Mouse (Mus musculus): Measurements from ENCODE around the gene Dph2. TPM values are rescaled to one million over a fixed set of nuclear protein-coding genes. Genes with fewer than 3 reads are reported as not detected.
A peak's percentile ranks its signal among the peaks of the same experiment; 100 is the strongest.

The Dph2 gene
- polyA plus RNA-seq, 1 experiment from 2014 or later: 6.9 TPM

- H3K4me2 ChIP-seq: no peak overlapping the region
- ATAC-seq (ENCODE audit: insufficient read depth): no peak
- H3K27me3 ChIP-seq: no peaks in the 10 kb centered on the region
- no peak overlapping the region for H3K4me3 ChIP-seq (replicated peaks)
- no peak overlapping the region for H3K27ac ChIP-seq (replicated peaks)
- H3K36me3 ChIP-seq (replicated peaks): peaks cover 100% of the 10 kb centered on the region
- H3K4me1 ChIP-seq (replicated peaks): peaks cover 48% of the 10 kb centered on the region
- H3K9ac ChIP-seq: no peak overlapping the region
- H3K9me3 ChIP-seq (replicated peaks): no peaks in the 10 kb centered on the region
- WGBS (ENCODE audit: insufficient replicate concordance): 83% methylated on average over 7 of the region's 7 CpGs
These were observed 41.0 kb downstream of the Dph2 start for GRCm38 (mm10) chr4:117850871-117851270.

- no peaks in the 10 kb centered on the region for H3K9me3 ChIP-seq (replicated peaks)
- no peak for ATAC-seq (ENCODE audit: insufficient read depth)
- H3K27me3 ChIP-seq: no peaks in the 10 kb centered on the region
- no peak overlapping the region for H3K9ac ChIP-seq
- H3K4me3 ChIP-seq (replicated peaks): no peak overlapping the region
- peaks cover 48% of the 10 kb centered on the region for H3K4me1 ChIP-seq (replicated peaks)
- WGBS (ENCODE audit: insufficient replicate concordance): 80% methylated on average over 7 of the region's 7 CpGs
- no peak overlapping the region for H3K4me2 ChIP-seq
- H3K27ac ChIP-seq (replicated peaks): no peak overlapping the region
- peaks cover 100% of the 10 kb centered on the region for H3K36me3 ChIP-seq (replicated peaks)
These were observed 41.7 kb downstream of the Dph2 start for GRCm38 (mm10) chr4:117850176-117850575.

DNA sequence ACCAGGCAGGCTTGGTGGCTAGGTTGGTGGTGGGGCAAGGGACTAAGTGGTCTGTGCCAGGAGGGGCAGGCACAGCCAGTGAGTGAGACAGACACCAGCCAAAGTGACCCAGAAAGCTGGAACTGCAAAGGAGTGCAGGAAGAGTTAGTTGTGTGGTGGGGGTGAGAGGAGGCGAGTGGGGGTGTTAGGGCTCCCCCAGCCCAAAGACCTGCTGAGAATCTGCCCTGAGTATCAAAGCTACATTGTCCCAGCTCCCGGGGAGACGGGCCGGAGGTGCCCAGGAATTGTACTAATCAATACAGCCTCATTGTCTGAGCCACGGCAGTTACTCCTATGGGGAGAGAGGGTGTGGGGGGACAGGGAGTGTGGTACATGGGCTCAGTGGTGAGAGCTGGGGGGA, 42.3 kb downstream of the Dph2 start:
- 82% methylated on average over 5 of the region's 5 CpGs for WGBS (ENCODE audit: insufficient replicate concordance)
- H3K4me1 ChIP-seq (replicated peaks): peaks cover 43% of the 10 kb centered on the region
- no peaks in the 10 kb centered on the region for H3K27me3 ChIP-seq
- no peaks in the 10 kb centered on the region for H3K9me3 ChIP-seq (replicated peaks)
- ATAC-seq (ENCODE audit: insufficient read depth): no peak
- H3K4me2 ChIP-seq: no peak overlapping the region
- no peak overlapping the region for H3K9ac ChIP-seq
- H3K4me3 ChIP-seq (replicated peaks): no peak overlapping the region
- H3K27ac ChIP-seq (replicated peaks): no peak overlapping the region
- H3K36me3 ChIP-seq (replicated peaks): peaks cover 100% of the 10 kb centered on the region

DNA sequence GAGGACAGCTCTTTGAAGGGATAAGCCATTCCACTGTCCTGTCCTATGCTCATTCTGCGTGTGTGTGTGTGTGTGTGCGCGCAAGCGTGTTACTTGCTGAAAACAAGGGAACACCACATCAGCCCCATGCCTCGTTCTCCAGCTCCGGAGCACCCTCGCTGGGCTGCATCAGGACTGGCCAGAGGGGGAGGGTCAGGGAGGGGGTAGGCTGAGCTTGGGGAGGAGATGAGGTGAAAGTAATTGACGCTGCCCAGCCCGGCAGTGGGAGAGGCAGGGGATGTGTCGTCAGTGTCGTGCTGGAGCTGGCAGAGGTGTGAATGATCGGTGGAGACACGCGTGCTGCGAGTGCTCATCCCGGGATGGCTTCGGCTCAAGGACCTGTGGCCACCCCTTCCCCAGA, 42.8 kb downstream of the Dph2 start:
- H3K4me1 ChIP-seq (replicated peaks): peaks cover 38% of the 10 kb centered on the region
- H3K27me3 ChIP-seq: no peaks in the 10 kb centered on the region
- no peak for ATAC-seq (ENCODE audit: insufficient read depth)
- H3K36me3 ChIP-seq (replicated peaks): peaks cover 100% of the 10 kb centered on the region
- H3K27ac ChIP-seq (replicated peaks): no peak overlapping the region
- no peaks in the 10 kb centered on the region for H3K9me3 ChIP-seq (replicated peaks)
- WGBS (ENCODE audit: insufficient replicate concordance): 73% methylated on average over 17 of the region's 17 CpGs
- no peak overlapping the region for H3K9ac ChIP-seq
- H3K4me2 ChIP-seq: no peak overlapping the region
- H3K4me3 ChIP-seq (replicated peaks): no peak overlapping the region

GRCm38 (mm10) chr4:117847011-117847410, 44.8 kb downstream of the Dph2 start:
- Histone ChIP-seq H3K9ac (no peak overlapping the region), H3K36me3 (replicated peaks) (peaks cover 100% of the 10 kb centered on the region), H3K4me3 (replicated peaks) (no peak overlapping the region), H3K27ac (replicated peaks) (0 out of 2 replicates have a peak overlapping the region, but pooled peaks have one; percentile 21), H3K9me3 (replicated peaks) (no peaks in the 10 kb centered on the region), H3K4me2 (no peak overlapping the region), H3K4me1 (replicated peaks) (peaks cover 26% of the 10 kb centered on the region), H3K27me3 (no peaks in the 10 kb centered on the region)
- ATAC-seq (ENCODE audit: insufficient read depth): no peak
- WGBS (ENCODE audit: insufficient replicate concordance): 87% methylated on average over 2 of the region's 2 CpGs

DNA sequence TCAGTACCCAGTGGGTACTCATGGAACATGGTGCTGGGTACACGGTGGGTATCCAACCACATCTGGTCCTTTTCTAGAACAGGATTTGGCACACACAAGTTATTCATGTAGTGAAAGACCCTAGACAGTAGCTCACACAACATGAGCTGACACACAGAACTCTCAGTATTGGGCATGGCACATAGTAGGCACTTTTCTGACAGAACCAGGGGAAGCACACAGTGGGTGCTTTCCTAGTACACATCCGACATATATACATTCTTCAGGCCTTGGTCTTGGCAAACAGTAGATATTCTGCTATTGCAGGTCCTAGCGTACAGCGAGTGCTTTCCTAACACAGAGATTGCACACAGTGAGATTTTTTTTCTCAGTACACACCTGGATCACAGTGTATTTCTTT, 45.6 kb downstream of the Dph2 start:
- Histone ChIP-seq H3K27ac (replicated peaks) (no peak overlapping the region), H3K36me3 (replicated peaks) (peaks cover 100% of the 10 kb centered on the region), H3K4me1 (replicated peaks) (peaks cover 32% of the 10 kb centered on the region), H3K4me2 (no peak overlapping the region), H3K9me3 (replicated peaks) (no peaks in the 10 kb centered on the region), H3K4me3 (replicated peaks) (no peak overlapping the region), H3K9ac (no peak overlapping the region), H3K27me3 (no peaks in the 10 kb centered on the region)
- WGBS (ENCODE audit: insufficient replicate concordance): 95% methylated on average over 4 of the region's 4 CpGs
- no peak for ATAC-seq (ENCODE audit: insufficient read depth)

GRCm38 (mm10) chr4:117845316-117845715, 46.5 kb downstream of the Dph2 start:
- Histone ChIP-seq H3K27ac (replicated peaks) (no peak overlapping the region), H3K4me2 (no peak overlapping the region), H3K9me3 (replicated peaks) (no peaks in the 10 kb centered on the region), H3K9ac (no peak overlapping the region), H3K27me3 (no peaks in the 10 kb centered on the region), H3K4me3 (replicated peaks) (no peak overlapping the region), H3K4me1 (replicated peaks) (peaks cover 37% of the 10 kb centered on the region), H3K36me3 (replicated peaks) (peaks cover 100% of the 10 kb centered on the region)
- no peak for ATAC-seq (ENCODE audit: insufficient read depth)
- WGBS (ENCODE audit: insufficient replicate concordance): 85% methylated on average over 11 of the region's 11 CpGs

DNA sequence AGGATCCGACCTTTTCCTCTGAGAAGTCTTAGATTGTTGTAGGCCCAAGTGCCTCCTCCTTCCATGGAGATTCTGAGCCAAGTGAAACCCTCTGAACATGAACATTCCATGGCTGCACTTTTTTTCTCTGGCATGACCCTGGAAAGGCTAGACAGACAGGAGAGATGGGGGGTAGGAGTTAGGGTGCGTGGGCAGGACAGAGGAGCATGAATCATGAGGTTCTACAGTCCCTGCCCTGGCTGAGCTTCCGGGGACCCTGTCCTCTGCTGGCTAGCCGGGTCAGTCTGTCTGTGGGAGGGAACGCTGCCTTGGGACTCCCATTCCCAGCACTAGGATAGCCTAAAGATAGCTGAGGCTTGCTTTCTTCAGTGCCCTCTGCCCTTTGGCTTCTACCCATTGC, 47.4 kb downstream of the Dph2 start:
- Histone ChIP-seq H3K27ac (replicated peaks) (no peak overlapping the region), H3K4me3 (replicated peaks) (no peak overlapping the region), H3K9ac (no peak overlapping the region), H3K9me3 (replicated peaks) (no peaks in the 10 kb centered on the region), H3K4me1 (replicated peaks) (peaks cover 42% of the 10 kb centered on the region), H3K36me3 (replicated peaks) (peaks cover 100% of the 10 kb centered on the region), H3K4me2 (no peak overlapping the region), H3K27me3 (no peaks in the 10 kb centered on the region)
- 88% methylated on average over 5 of the region's 5 CpGs for WGBS (ENCODE audit: insufficient replicate concordance)
- ATAC-seq (ENCODE audit: insufficient read depth): no peak

DNA sequence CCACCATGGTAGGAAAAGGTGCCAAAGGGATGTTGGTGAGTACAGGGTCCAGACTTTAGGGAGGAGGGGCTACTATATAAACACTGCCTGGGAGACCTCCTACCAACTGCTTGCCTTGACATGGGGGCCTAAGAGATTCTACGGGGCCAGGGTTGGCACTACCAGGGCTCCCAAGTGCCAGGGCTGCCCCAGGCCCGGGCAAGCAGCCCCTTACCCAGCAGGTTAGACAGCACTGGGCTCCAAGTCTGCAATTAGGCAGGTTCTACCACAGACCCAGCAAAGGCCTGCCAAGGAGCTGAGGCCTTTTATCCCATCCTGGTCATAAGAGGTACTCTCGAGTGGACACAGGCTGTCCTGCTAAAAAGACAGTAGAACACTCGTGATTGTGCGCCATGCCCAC, 48.7 kb downstream of the Dph2 start:
- WGBS (ENCODE audit: insufficient replicate concordance): 85% methylated on average over 5 of the region's 5 CpGs
- no peak overlapping the region for H3K4me3 ChIP-seq (replicated peaks)

GRCm38 (mm10) chr4:117841566-117841965, 50.3 kb downstream of the Dph2 start:
- Histone ChIP-seq H3K4me2 (no peak overlapping the region), H3K9me3 (replicated peaks) (no peaks in the 10 kb centered on the region), H3K4me3 (replicated peaks) (no peak overlapping the region), H3K27me3 (no peaks in the 10 kb centered on the region), H3K36me3 (replicated peaks) (peaks cover 99% of the 10 kb centered on the region), H3K4me1 (replicated peaks) (peaks cover 53% of the 10 kb centered on the region), H3K9ac (no peak overlapping the region), H3K27ac (replicated peaks) (peak overlapping the region; percentile 24)
- WGBS (ENCODE audit: insufficient replicate concordance): 76% methylated on average over 3 of the region's 3 CpGs
- no peak for ATAC-seq (ENCODE audit: insufficient read depth)

More for the DNA sequence above, 48.7 kb downstream of the Dph2 start:
- Histone ChIP-seq H3K36me3 (replicated peaks) (peaks cover 100% of the 10 kb centered on the region), H3K27ac (replicated peaks) (no peak overlapping the region), H3K9ac (no peak overlapping the region), H3K27me3 (no peaks in the 10 kb centered on the region), H3K4me2 (no peak overlapping the region), H3K4me1 (replicated peaks) (peaks cover 50% of the 10 kb centered on the region), H3K9me3 (replicated peaks) (no peaks in the 10 kb centered on the region)
- ATAC-seq (ENCODE audit: insufficient read depth): no peak

DNA sequence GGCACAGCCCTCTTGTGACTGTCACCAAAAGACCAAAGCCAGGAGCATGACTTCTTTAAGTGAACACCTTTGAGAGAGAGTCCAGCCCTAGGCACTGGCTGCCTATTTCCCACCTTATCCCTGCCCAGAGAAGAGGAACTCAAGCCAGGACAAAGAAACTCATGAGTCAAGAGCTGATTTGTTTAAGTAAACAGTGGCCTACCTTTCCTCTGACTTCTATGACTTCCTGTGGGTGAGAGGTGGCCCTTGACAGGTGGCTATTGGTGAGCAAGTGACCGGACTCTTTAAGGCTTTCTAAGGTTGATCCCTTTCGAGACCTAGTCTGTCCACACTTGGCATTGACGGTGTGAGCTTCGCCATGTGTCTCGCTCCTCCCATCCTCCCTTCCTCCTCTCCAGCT, 51.0 kb downstream of the Dph2 start:
- Histone ChIP-seq H3K27me3 (no peaks in the 10 kb centered on the region), H3K4me2 (no peak overlapping the region), H3K9me3 (replicated peaks) (no peaks in the 10 kb centered on the region), H3K4me3 (replicated peaks) (no peak overlapping the region), H3K4me1 (replicated peaks) (peaks cover 53% of the 10 kb centered on the region), H3K27ac (replicated peaks) (peak overlapping the region; percentile 25; the same call in 1 of the 2 replicates), H3K36me3 (replicated peaks) (peaks cover 92% of the 10 kb centered on the region), H3K9ac (no peak overlapping the region)
- 90% methylated on average over 5 of the region's 5 CpGs for WGBS (ENCODE audit: insufficient replicate concordance)
- ATAC-seq (ENCODE audit: insufficient read depth): no peak

- H3K9me3 ChIP-seq (replicated peaks): no peaks in the 10 kb centered on the region
- H3K9ac ChIP-seq: peak overlapping the region; percentile 6; the same call in 1 of the 2 replicates
- peaks cover 59% of the 10 kb centered on the region for H3K4me1 ChIP-seq (replicated peaks)
- H3K36me3 ChIP-seq (replicated peaks): peaks cover 77% of the 10 kb centered on the region
- 80% methylated on average over 6 of the region's 6 CpGs for WGBS (ENCODE audit: insufficient replicate concordance)
- peak overlapping the region; percentile 31 for H3K27ac ChIP-seq (replicated peaks)
- H3K27me3 ChIP-seq: no peaks in the 10 kb centered on the region
- H3K4me2 ChIP-seq: peak overlapping the region; percentile 77; the same call in 1 of the 2 replicates
- no peak overlapping the region for H3K4me3 ChIP-seq (replicated peaks)
- no peak for ATAC-seq (ENCODE audit: insufficient read depth)
These were observed 52.5 kb downstream of the Dph2 start for GRCm38 (mm10) chr4:117839366-117839765.
